Mouse (Mus musculus): ENCODE measurements around the gene Mvd. TPM values are rescaled to one million over a fixed set of nuclear protein-coding genes. Genes with fewer than 3 reads are reported as not detected.

Mvd gene
- polyA plus RNA-seq, 2 experiments: 38.2 to 42.3 TPM

- ATAC-seq (ENCODE audit: low FRiP score, low read depth) (no peak), DNase-seq (ENCODE audit: low spot score) (no peak)
- Histone ChIP-seq H3K4me1 (ENCODE audit: control insufficient read depth, insufficient read depth, low read length) (peaks cover 13% of the 10 kb centered on the region), H3K27ac (replicated peaks; ENCODE audit: low read depth, low read length) (no peak overlapping the region), H3K9ac (ENCODE audit: low read depth, low read length, severe bottlenecking) (no peak overlapping the region), H3K9me3 (ENCODE audit: control insufficient read depth, low read length) (no peaks in the 10 kb centered on the region), H3K4me3 (replicated peaks; ENCODE audit: low read length) (no peak overlapping the region), H3K36me3 (ENCODE audit: control insufficient read depth, insufficient read depth, low read length) (peaks cover 14% of the 10 kb centered on the region), H3K27me3 (ENCODE audit: control insufficient read depth, insufficient read depth, low read length) (peaks cover 31% of the 10 kb centered on the region), H3K4me2 (replicated peaks; ENCODE audit: low read depth, low read length, severe bottlenecking) (no peak overlapping the region)
- 53% methylated on average over 11 of the region's 11 CpGs for WGBS
- TF ChIP-seq POLR2A (IDR thresholded peaks at IDR 0.05; ENCODE audit: borderline replicate concordance, extremely low read depth, insufficient read depth, insufficient read length): no peak
Observed at GRCm38 (mm10) chr8:122461473-122462148, 18.4 kb upstream of the Mvd start.

GRCm38 (mm10) chr8:122460524-122461472, 17.6 kb upstream of the Mvd start, which contains the start of gene Snai3:
Gene Snai3 (minus strand): TSS chr8:122460733.
- no peak for TF ChIP-seq POLR2A (IDR thresholded peaks at IDR 0.05; ENCODE audit: borderline replicate concordance, extremely low read depth, insufficient read depth, insufficient read length)
- no peak within 1 kb of the TSS for H3K27ac ChIP-seq (replicated peaks; ENCODE audit: low read depth, low read length)
- peaks cover 31% of the 10 kb centered on the region for H3K27me3 ChIP-seq (ENCODE audit: control insufficient read depth, insufficient read depth, low read length)
- 5% methylated on average over 34 of the region's 56 CpGs for WGBS
- peaks cover 13% of the 10 kb centered on the region for H3K4me1 ChIP-seq (ENCODE audit: control insufficient read depth, insufficient read depth, low read length)
- peak within 1 kb of the TSS; percentile 12; the same call in 1 of the 2 replicates for H3K9ac ChIP-seq (ENCODE audit: low read depth, low read length, severe bottlenecking)
- ATAC-seq (ENCODE audit: low FRiP score, low read depth) (peak; percentile 78), DNase-seq (ENCODE audit: low spot score) (peak; percentile 21)
- no peaks in the 10 kb centered on the region for H3K9me3 ChIP-seq (ENCODE audit: control insufficient read depth, low read length)
- peak within 1 kb of the TSS; percentile 47 for H3K4me2 ChIP-seq (replicated peaks; ENCODE audit: low read depth, low read length, severe bottlenecking)
- peaks cover 5% of the 10 kb centered on the region; the same call in 1 of the 2 replicates for H3K36me3 ChIP-seq (ENCODE audit: control insufficient read depth, insufficient read depth, low read length)
- peak within 1 kb of the TSS; percentile 30 for H3K4me3 ChIP-seq (replicated peaks; ENCODE audit: low read length)

GRCm38 (mm10) chr8:122459990-122460389, 16.8 kb upstream of the Mvd start:
- Histone ChIP-seq H3K9ac (ENCODE audit: low read depth, low read length, severe bottlenecking) (peak overlapping the region; percentile 12; the same call in 1 of the 2 replicates), H3K9me3 (ENCODE audit: control insufficient read depth, low read length) (no peaks in the 10 kb centered on the region)

GRCm38 (mm10) chr8:122459218-122459900, 16.1 kb upstream of the Mvd start:
- Histone ChIP-seq H3K36me3 (ENCODE audit: control insufficient read depth, insufficient read depth, low read length) (no peaks in the 10 kb centered on the region), H3K27ac (replicated peaks; ENCODE audit: low read depth, low read length) (no peak overlapping the region), H3K9ac (ENCODE audit: low read depth, low read length, severe bottlenecking) (no peak overlapping the region), H3K4me3 (replicated peaks; ENCODE audit: low read length) (no peak overlapping the region), H3K4me2 (replicated peaks; ENCODE audit: low read depth, low read length, severe bottlenecking) (no peak overlapping the region), H3K4me1 (ENCODE audit: control insufficient read depth, insufficient read depth, low read length) (peaks cover 13% of the 10 kb centered on the region), H3K9me3 (ENCODE audit: control insufficient read depth, low read length) (no peaks in the 10 kb centered on the region), H3K27me3 (ENCODE audit: control insufficient read depth, insufficient read depth, low read length) (peaks cover 31% of the 10 kb centered on the region)
- no peak for TF ChIP-seq POLR2A (IDR thresholded peaks at IDR 0.05; ENCODE audit: borderline replicate concordance, extremely low read depth, insufficient read depth, insufficient read length)
- WGBS: 50% methylated on average over 5 of the region's 6 CpGs
- no peak for DNase-seq (ENCODE audit: low spot score)
- no peak for ATAC-seq (ENCODE audit: low FRiP score, low read depth)

More at GRCm38 (mm10) chr8:122459990-122460389, 16.8 kb upstream of the Mvd start:
- no peaks in the 10 kb centered on the region for H3K36me3 ChIP-seq (ENCODE audit: control insufficient read depth, insufficient read depth, low read length)
- ATAC-seq (ENCODE audit: low FRiP score, low read depth) (no peak), DNase-seq (ENCODE audit: low spot score) (no peak)
- TF ChIP-seq POLR2A (IDR thresholded peaks at IDR 0.05; ENCODE audit: borderline replicate concordance, extremely low read depth, insufficient read depth, insufficient read length): no peak
- 25% methylated on average over 7 of the region's 7 CpGs for WGBS
- peak overlapping the region; percentile 30 for H3K4me3 ChIP-seq (replicated peaks; ENCODE audit: low read length)
- H3K4me2 ChIP-seq (replicated peaks; ENCODE audit: low read depth, low read length, severe bottlenecking): peak overlapping the region; percentile 47
- peaks cover 31% of the 10 kb centered on the region for H3K27me3 ChIP-seq (ENCODE audit: control insufficient read depth, insufficient read depth, low read length)
- H3K4me1 ChIP-seq (ENCODE audit: control insufficient read depth, insufficient read depth, low read length): peaks cover 13% of the 10 kb centered on the region
- H3K27ac ChIP-seq (replicated peaks; ENCODE audit: low read depth, low read length): no peak overlapping the region

GRCm38 (mm10) chr8:122457171-122457570, 13.9 kb upstream of the Mvd start:
- H3K4me2 ChIP-seq (replicated peaks; ENCODE audit: low read depth, low read length, severe bottlenecking): no peak overlapping the region
- ATAC-seq (ENCODE audit: low FRiP score, low read depth): no peak
- no peak overlapping the region for H3K4me3 ChIP-seq (replicated peaks; ENCODE audit: low read length)
- DNase-seq (ENCODE audit: low spot score): no peak
- H3K27ac ChIP-seq (replicated peaks; ENCODE audit: low read depth, low read length): no peak overlapping the region
- H3K27me3 ChIP-seq (ENCODE audit: control insufficient read depth, insufficient read depth, low read length): peaks cover 31% of the 10 kb centered on the region
- no peak for TF ChIP-seq POLR2A (IDR thresholded peaks at IDR 0.05; ENCODE audit: borderline replicate concordance, extremely low read depth, insufficient read depth, insufficient read length)
- 69% methylated on average over 11 of the region's 11 CpGs for whole genome bisulfite sequencing
- no peak overlapping the region for H3K9ac ChIP-seq (ENCODE audit: low read depth, low read length, severe bottlenecking)
- H3K4me1 ChIP-seq (ENCODE audit: control insufficient read depth, insufficient read depth, low read length): peaks cover 13% of the 10 kb centered on the region
- no peaks in the 10 kb centered on the region for H3K9me3 ChIP-seq (ENCODE audit: control insufficient read depth, low read length)
- H3K36me3 ChIP-seq (ENCODE audit: control insufficient read depth, insufficient read depth, low read length): no peaks in the 10 kb centered on the region

Data from limb, embryonic 14.5 days (tissue).